In the genomic region with DNA sequence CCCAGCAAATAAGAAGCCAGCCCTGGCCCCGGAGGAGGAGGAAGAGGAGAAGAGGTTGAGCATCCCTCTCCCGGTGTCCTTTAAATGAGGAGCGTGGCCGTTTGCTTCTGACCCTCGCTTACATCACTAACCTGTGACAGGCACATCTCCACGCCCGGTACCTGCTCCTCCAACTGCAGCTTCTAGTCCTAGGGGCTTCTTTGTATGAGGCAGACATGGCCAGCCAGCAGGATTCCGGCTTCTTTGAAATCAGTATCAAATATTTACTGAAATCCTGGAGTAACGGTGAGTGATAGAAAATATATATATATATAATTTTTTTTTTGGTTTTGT, we compare ENCODE assay signal across 8 mouse cellular contexts.
DNase-seq lines count a peak whose midpoint lies in the region; ATAC-seq and TF ChIP-seq lines count a peak whose summit lies in the region.

No protein-coding gene starts in this region.

- ATAC-seq in forebrain, embryonic 12.5 days (ENCODE audit: low FRiP score) = no peak; the same call in 1 of the 2 replicates
- no peak for ATAC-seq in limb, embryonic 11.5 days (ENCODE audit: insufficient number of reproducible peaks, low FRiP score, low TSS enrichment, low read depth)
- ATAC-seq in neural tube, embryonic 14.5 days (ENCODE audit: low read depth) = peak; percentile 62; the same call in 1 of the 2 replicates

- H3K27ac ChIP-seq in layer of hippocampus, adult 2 months = peak overlapping the region; percentile 99
- H3K27ac ChIP-seq in forebrain, embryonic 12.5 days = peak overlapping the region; percentile 81
- H3K27ac ChIP-seq in limb, embryonic 11.5 days (replicated peaks; ENCODE audit: low read depth, low read length) = no peak overlapping the region
- H3K27ac ChIP-seq in neural tube, embryonic 14.5 days (ENCODE audit: low read depth, low read length) = peak overlapping the region; percentile 95

- no peak for DNase-seq in layer of hippocampus, adult 2 months (ENCODE audit: low spot score in 2 of 2)
- DNase-seq in layer of hippocampus, adult 9-10 months (ENCODE audit: low spot score) = no peak
- no peak for DNase-seq in limb, embryonic 11.5 days (ENCODE audit: low spot score)
- DNase-seq in thymus, postnatal 10 days (ENCODE audit: low spot score in 2 of 2) = no peak
- no peak for DNase-seq in cerebellum, postnatal 14 days
- DNase-seq in spleen, adult 18-20 months = no peak

- H3K4me2 ChIP-seq in forebrain, embryonic 12.5 days = peak overlapping the region; percentile 68
- H3K4me2 ChIP-seq in limb, embryonic 11.5 days (ENCODE audit: low read depth, severe bottlenecking) = peak overlapping the region; percentile 75
- peak overlapping the region; percentile 68 for H3K4me2 ChIP-seq in neural tube, embryonic 14.5 days (ENCODE audit: low read depth, low read length)

- no peaks in the 10 kb centered on the region for H3K9me3 ChIP-seq in forebrain, embryonic 12.5 days
- H3K9me3 ChIP-seq in limb, embryonic 11.5 days (ENCODE audit: control insufficient read depth, low read length) = no peaks in the 10 kb centered on the region
- no peaks in the 10 kb centered on the region for H3K9me3 ChIP-seq in neural tube, embryonic 14.5 days (ENCODE audit: control insufficient read depth, low read length)

- 33% methylated on average over 9 of the region's 9 CpGs for WGBS in forebrain, embryonic 12.5 days
- WGBS in limb, embryonic 11.5 days = 27% methylated on average over 9 of the region's 9 CpGs
- WGBS in neural tube, embryonic 14.5 days = 29% methylated on average over 9 of the region's 9 CpGs

- no peaks in the 10 kb centered on the region; the same call in 1 of the 2 replicates for H3K27me3 ChIP-seq in forebrain, embryonic 12.5 days
- H3K27me3 ChIP-seq in limb, embryonic 11.5 days (ENCODE audit: control insufficient read depth, insufficient read depth, low read length) = no peaks in the 10 kb centered on the region
- no peaks in the 10 kb centered on the region for H3K27me3 ChIP-seq in neural tube, embryonic 14.5 days (ENCODE audit: control insufficient read depth, insufficient read depth, low read length)

- H3K4me3 ChIP-seq in layer of hippocampus, adult 2 months = peak overlapping the region; percentile 63
- H3K4me3 ChIP-seq in forebrain, embryonic 12.5 days (replicated peaks) = peak overlapping the region; percentile 46
- H3K4me3 ChIP-seq in limb, embryonic 11.5 days (ENCODE audit: low read depth, low read length) = peak overlapping the region; percentile 31
- peak overlapping the region; percentile 51 for H3K4me3 ChIP-seq in neural tube, embryonic 14.5 days (ENCODE audit: low read depth, low read length)

- H3K9ac ChIP-seq in forebrain, embryonic 12.5 days = peak overlapping the region; percentile 56
- H3K9ac ChIP-seq in limb, embryonic 11.5 days (ENCODE audit: low read length) = no peak overlapping the region
- H3K9ac ChIP-seq in neural tube, embryonic 14.5 days (replicated peaks; ENCODE audit: low read depth, low read length) = peak overlapping the region; percentile 76

- peaks cover 23% of the 10 kb centered on the region for H3K4me1 ChIP-seq in forebrain, embryonic 12.5 days
- peaks cover 5% of the 10 kb centered on the region; the same call in 1 of the 2 replicates for H3K4me1 ChIP-seq in limb, embryonic 11.5 days (ENCODE audit: control insufficient read depth, insufficient read depth, low read length)
- H3K4me1 ChIP-seq in neural tube, embryonic 14.5 days (ENCODE audit: control insufficient read depth, insufficient read depth, low read length) = peaks cover 24% of the 10 kb centered on the region

- TF ChIP-seq CTCF in layer of hippocampus, adult 2 months (conservative IDR thresholded peaks at IDR 0.05) = no peak

- no peaks in the 10 kb centered on the region for H3K36me3 ChIP-seq in forebrain, embryonic 12.5 days (replicated peaks)
- no peaks in the 10 kb centered on the region for H3K36me3 ChIP-seq in limb, embryonic 11.5 days (ENCODE audit: control insufficient read depth, insufficient read depth, low read length)
- H3K36me3 ChIP-seq in neural tube, embryonic 14.5 days (ENCODE audit: control insufficient read depth, insufficient read depth, low read length) = no peaks in the 10 kb centered on the region
